Mouse (Mus musculus) bone marrow, adult 2 months (tissue): ENCODE measurements around the gene Evx2. TPM values are rescaled to one million over a fixed set of nuclear protein-coding genes. Genes with fewer than 3 reads are reported as not detected.
A peak's percentile ranks its signal among the peaks of the same experiment; 100 is the strongest.

Source experiments
- H3K27ac ChIP-seq: fragments of 200-500 bp; 2 replicates; pipeline ENCODE4 v1.5.1; 2012; ENCODE audit warnings: low read depth, mild to moderate bottlenecking, control low read depth, inconsistent platforms, low read length; ENCODE audit not compliant: control insufficient read depth, poor library complexity, insufficient read depth
- H3K4me1 ChIP-seq: fragments of 200-500 bp; 2 replicates; pipeline ENCODE4 v1.6.1; 2011; ENCODE audit warnings: low read length; ENCODE audit not compliant: control insufficient read depth, insufficient read depth
- H3K4me3 ChIP-seq: fragments of 200-500 bp; replicated peaks from 2 replicates; pipeline ENCODE3; 2011; ENCODE audit warnings: mild to moderate bottlenecking, low read depth, low read length, control low read depth; ENCODE audit not compliant: control insufficient read depth
- CTCF ChIP-seq: fragments of 200-500 bp; IDR thresholded peaks from 2 replicates; pipeline ENCODE4 v1.5.1; 2011; ENCODE audit warnings: low read length, control low read depth; ENCODE audit not compliant: control insufficient read depth, insufficient read depth
- POLR2A ChIP-seq: fragments of 200-500 bp; IDR thresholded peaks from 2 replicates; pipeline ENCODE4 v1.6.1; 2011; ENCODE audit warnings: low read depth, mild to moderate bottlenecking, control low read depth, low read length, borderline replicate concordance; ENCODE audit not compliant: control insufficient read depth
- WGBS: fragments of 180-500 bp; shearing (Covaris S2); methylation state at CpG from one replicate; pipeline ENCODE4 v1.1.7; 2018; 5-methylcytosine and 5-hydroxymethylcytosine counted together
- polyA plus RNA-seq: library from polyadenylated mRNA; stranded (reverse); fragments of >200 nt; gene quantifications from 2 replicates; pipeline ENCODE4 v1.2.4, GENCODE M21; 2011; ENCODE audit warnings: low replicate concordance; ENCODE audit not compliant: missing spikeins, insufficient read depth, insufficient read length

Gene Evx2
- polyA plus RNA-seq, 1 experiment = not detected

GRCm38 (mm10) chr2:74697567-74698121, 38.3 kb upstream of the Evx2 start, which contains the start of gene Hoxd9:
TSS of gene Hoxd9 (plus strand) at chr2:74697727.
- WGBS = 1% methylated on average over 43 of the region's 43 CpGs
- Histone ChIP-seq H3K27ac (peak within 1 kb of the TSS; percentile 21; the same call in 1 of the 2 replicates), H3K4me3 (no peak within 1 kb of the TSS), H3K4me1 (no peaks in the 10 kb centered on the region)
- TF ChIP-seq CTCF = no peak
- TF ChIP-seq POLR2A = no peak

GRCm38 (mm10) chr2:74696442-74697335, 37.3 kb upstream of the Evx2 start:
- Histone ChIP-seq H3K4me1 (no peaks in the 10 kb centered on the region), H3K4me3 (no peak overlapping the region), H3K27ac (no peak overlapping the region)
- 15% methylated on average over 34 of the region's 34 CpGs for WGBS
- TF ChIP-seq CTCF (no peak), POLR2A (no peak)

DNA sequence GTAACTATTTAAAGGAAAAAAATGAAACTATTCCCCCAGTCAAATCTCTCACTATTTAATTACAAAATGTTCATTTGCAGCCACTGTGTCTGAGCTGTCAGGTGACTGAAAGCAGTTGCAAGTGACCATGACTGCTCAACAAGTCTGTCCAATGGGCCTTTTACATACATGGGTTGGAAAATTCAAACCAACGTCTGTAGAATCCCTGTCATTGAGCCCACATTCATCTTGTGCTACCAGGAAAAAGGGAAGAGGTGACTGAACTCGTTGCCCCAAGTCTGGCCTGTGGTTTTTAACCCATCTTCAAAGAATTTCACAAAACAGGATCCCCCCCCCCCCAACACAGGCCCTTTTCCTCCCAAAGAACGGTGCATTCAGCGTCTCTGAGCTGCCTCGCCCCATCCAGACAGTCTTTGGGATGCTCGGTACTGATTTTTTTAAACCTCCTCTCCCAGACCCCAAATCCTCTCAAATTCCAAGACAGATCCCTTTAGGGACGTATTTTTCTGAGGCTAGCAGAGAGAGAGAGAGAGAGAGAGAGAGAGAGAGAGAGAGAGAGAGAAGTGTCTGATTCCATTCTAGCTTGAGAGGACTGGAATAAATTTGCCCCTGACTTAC, 36.6 kb upstream of the Evx2 start:
- Histone ChIP-seq H3K4me3 (no peak overlapping the region), H3K4me1 (no peaks in the 10 kb centered on the region), H3K27ac (no peak overlapping the region)
- TF ChIP-seq POLR2A = no peak
- no peak for TF ChIP-seq CTCF
- 19% methylated on average over 7 of the region's 7 CpGs for WGBS

GRCm38 (mm10) chr2:74695383-74695782, 36.0 kb upstream of the Evx2 start:
- H3K4me1 ChIP-seq = no peaks in the 10 kb centered on the region
- no peak overlapping the region for H3K27ac ChIP-seq
- no peak overlapping the region for H3K4me3 ChIP-seq
- 27% methylated on average over 1 of the region's 1 CpGs for WGBS
- no peak for TF ChIP-seq CTCF
- no peak for TF ChIP-seq POLR2A

GRCm38 (mm10) chr2:74694066-74694465, 34.7 kb upstream of the Evx2 start:
- no peaks in the 10 kb centered on the region for H3K4me1 ChIP-seq
- H3K4me3 ChIP-seq = no peak overlapping the region
- 8% methylated on average over 16 of the region's 16 CpGs for WGBS
- H3K27ac ChIP-seq = no peak overlapping the region
- TF ChIP-seq POLR2A = no peak
- TF ChIP-seq CTCF = peak; percentile 30; the same call in 1 of the 2 replicates

DNA sequence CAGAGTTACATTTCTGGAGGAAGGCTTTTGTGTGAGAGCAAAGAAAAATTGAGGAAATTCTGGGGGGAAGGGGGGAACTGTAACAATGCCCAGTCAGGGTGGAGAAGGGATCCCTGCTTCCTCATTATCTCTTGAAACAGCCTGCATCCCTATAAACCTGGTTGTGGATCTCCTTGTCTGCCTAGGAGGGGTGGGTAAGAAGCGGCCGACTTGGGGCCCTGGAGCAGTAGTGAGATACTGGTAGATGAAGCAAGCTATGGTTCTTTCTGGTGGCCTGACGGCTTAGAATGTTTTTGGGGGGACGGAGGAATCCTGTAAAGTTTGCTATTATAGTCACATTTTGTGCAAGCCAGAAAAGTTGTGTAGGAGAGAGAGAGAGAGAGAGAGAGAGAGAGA, 34.1 kb upstream of the Evx2 start:
- Histone ChIP-seq H3K4me1 (no peaks in the 10 kb centered on the region), H3K4me3 (no peak overlapping the region), H3K27ac (no peak overlapping the region)
- no peak for TF ChIP-seq CTCF
- TF ChIP-seq POLR2A = no peak
- WGBS = 27% methylated on average over 4 of the region's 4 CpGs

- Histone ChIP-seq H3K4me1 (no peaks in the 10 kb centered on the region), H3K27ac (no peak overlapping the region), H3K4me3 (no peak overlapping the region)
- 4% methylated on average over 20 of the region's 20 CpGs for WGBS
- TF ChIP-seq POLR2A (no peak), CTCF (no peak)
These were observed 33.6 kb upstream of the Evx2 start for GRCm38 (mm10) chr2:74692808-74693431.

- H3K4me1 ChIP-seq = no peaks in the 10 kb centered on the region
- H3K4me3 ChIP-seq = no peak overlapping the region
- TF ChIP-seq CTCF = no peak
- TF ChIP-seq POLR2A = no peak
- H3K27ac ChIP-seq = no peak overlapping the region
- 6% methylated on average over 35 of the region's 35 CpGs for WGBS
These were observed 32.8 kb upstream of the Evx2 start for GRCm38 (mm10) chr2:74691995-74692807.
